Mouse (Mus musculus) forebrain, embryonic 16.5 days (tissue): ENCODE data around the gene Slc15a4. TPM values are rescaled to one million over a fixed set of nuclear protein-coding genes. Genes with fewer than 3 reads are reported as not detected.

Experiments used
- ATAC-seq: fragments of 200-750 bp; cut with Nextera tagmentation; 2 replicates; pipeline ENCODE4 v1.8.0; 2017; ENCODE audit warnings: mild to moderate bottlenecking, moderate library complexity
- H3K27ac ChIP-seq: fragments of 300-500 bp; sonication (generic); 2 replicates; pipeline ENCODE4 v1.5.1; 2014; ENCODE audit warnings: low read length, control low read depth
- H3K27me3 ChIP-seq: fragments of 300-500 bp; sonication (generic); replicated peaks from 2 replicates; pipeline ENCODE4 v1.6.1; 2014; ENCODE audit warnings: low read length; ENCODE audit not compliant: control insufficient read depth, insufficient read depth
- H3K36me3 ChIP-seq: fragments of 300-500 bp; sonication (generic); 2 replicates; pipeline ENCODE4 v1.6.1; 2014; ENCODE audit not compliant: control insufficient read depth, insufficient read depth
- H3K4me1 ChIP-seq: fragments of 300-500 bp; sonication (generic); replicated peaks from 2 replicates; pipeline ENCODE4 v1.6.1; 2014; ENCODE audit warnings: low read length; ENCODE audit not compliant: control insufficient read depth, insufficient read depth
- H3K4me2 ChIP-seq: fragments of 300-500 bp; sonication (generic); 2 replicates; pipeline ENCODE4 v1.6.1; 2014; ENCODE audit warnings: mild to moderate bottlenecking, low read length, control low read depth
- H3K4me3 ChIP-seq: fragments of 300-500 bp; sonication (generic); replicated peaks from 2 replicates; pipeline ENCODE4 v1.5.1; 2014; ENCODE audit warnings: mild to moderate bottlenecking, low read length, control low read depth
- H3K9ac ChIP-seq: fragments of 300-500 bp; sonication (generic); replicated peaks from 2 replicates; pipeline ENCODE4 v1.6.1; 2014; ENCODE audit warnings: low read depth, low read length, control low read depth
- H3K9me3 ChIP-seq: fragments of 300-500 bp; sonication (generic); 2 replicates; pipeline ENCODE4 v1.6.1; 2016; ENCODE audit warnings: low read length; ENCODE audit not compliant: control insufficient read depth
- WGBS: fragments of 180-500 bp; shearing (Covaris S2); extraction: QIAGEN DNeasy Blood & Tissue Kit; methylation state at CpG from one replicate; pipeline ENCODE4 v1.1.7; 2014; 5-methylcytosine and 5-hydroxymethylcytosine counted together
- polyA plus RNA-seq: library from polyadenylated mRNA; unstranded; fragments of >200 nt; fragmentation: Nextera tagmentation; extraction: Ambion mirVana; gene quantifications from 2 replicates; pipeline ENCODE4 v1.2.1, GENCODE M21; 2015

Slc15a4 gene
- polyA plus RNA-seq: 28.2 and 32.2 TPM in 2 replicates

- peak; percentile 77 for ATAC-seq
- under 1% methylated on average over 59 of the region's 62 CpGs for WGBS
Measured at GRCm38 (mm10) chr5:127632167-127633145, at the start of gene Slc15a4, which contains the start of gene Glt1d1. Gene Slc15a4 (minus strand): TSS chr5:127632897. Gene Glt1d1 (plus strand): TSS chr5:127632262.

DNA sequence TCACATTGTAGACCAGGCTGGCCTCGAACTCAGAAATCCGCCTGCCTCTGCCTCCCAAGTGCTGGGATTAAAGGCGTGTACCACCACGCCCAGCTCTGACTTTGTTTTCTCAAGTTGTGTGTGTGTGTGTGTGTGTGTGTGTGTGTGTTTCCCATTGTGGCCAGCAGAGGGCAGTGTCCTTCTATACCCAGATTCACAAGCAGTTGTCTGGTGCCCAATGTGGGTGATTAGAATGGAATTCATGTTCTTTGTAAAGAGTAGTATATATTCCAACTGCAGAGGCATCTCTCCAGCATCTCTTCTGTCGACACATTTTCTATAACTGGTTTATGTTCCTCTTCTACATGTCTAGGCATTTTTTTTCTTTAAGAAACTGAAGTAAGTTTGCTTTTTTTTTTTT lies 45.8 kb upstream of the Slc15a4 start:
- Histone ChIP-seq H3K9me3 (no peaks in the 10 kb centered on the region), H3K4me2 (no peak overlapping the region), H3K27ac (no peak overlapping the region), H3K36me3 (no peaks in the 10 kb centered on the region), H3K27me3 (no peaks in the 10 kb centered on the region), H3K9ac (no peak overlapping the region), H3K4me3 (no peak overlapping the region), H3K4me1 (no peaks in the 10 kb centered on the region)
- no peak for ATAC-seq
- WGBS: 98% methylated on average over 5 of the region's 5 CpGs

More at GRCm38 (mm10) chr5:127632167-127633145, at the start of gene Slc15a4, which contains the start of gene Glt1d1:
- H3K36me3 ChIP-seq: no peaks in the 10 kb centered on the region
- peak within 1 kb of the TSS; percentile 83 for H3K4me2 ChIP-seq
- H3K4me3 ChIP-seq: peak within 1 kb of the TSS; percentile 69
- no peak within 1 kb of the TSS for H3K27ac ChIP-seq
- H3K9ac ChIP-seq: peak within 1 kb of the TSS; percentile 74
- H3K4me1 ChIP-seq: peaks cover 8% of the 10 kb centered on the region
- no peaks in the 10 kb centered on the region for H3K9me3 ChIP-seq
- H3K27me3 ChIP-seq: no peaks in the 10 kb centered on the region

GRCm38 (mm10) chr5:127677561-127677960 lies 44.9 kb upstream of the Slc15a4 start:
- Histone ChIP-seq H3K4me3 (no peak overlapping the region), H3K36me3 (no peaks in the 10 kb centered on the region), H3K27ac (no peak overlapping the region), H3K9me3 (no peaks in the 10 kb centered on the region), H3K4me2 (no peak overlapping the region), H3K4me1 (no peaks in the 10 kb centered on the region), H3K27me3 (no peaks in the 10 kb centered on the region), H3K9ac (no peak overlapping the region)
- ATAC-seq: no peak
- 97% methylated on average over 2 of the region's 2 CpGs for WGBS

GRCm38 (mm10) chr5:127673913-127674312 lies 41.2 kb upstream of the Slc15a4 start:
- H3K9ac ChIP-seq: no peak overlapping the region
- no peak overlapping the region for H3K4me3 ChIP-seq
- H3K9me3 ChIP-seq: no peaks in the 10 kb centered on the region
- H3K4me1 ChIP-seq: no peaks in the 10 kb centered on the region
- ATAC-seq: no peak
- no peak overlapping the region for H3K4me2 ChIP-seq
- H3K36me3 ChIP-seq: no peaks in the 10 kb centered on the region
- H3K27me3 ChIP-seq: no peaks in the 10 kb centered on the region
- WGBS: 93% methylated on average over 8 of the region's 8 CpGs
- no peak overlapping the region for H3K27ac ChIP-seq

DNA sequence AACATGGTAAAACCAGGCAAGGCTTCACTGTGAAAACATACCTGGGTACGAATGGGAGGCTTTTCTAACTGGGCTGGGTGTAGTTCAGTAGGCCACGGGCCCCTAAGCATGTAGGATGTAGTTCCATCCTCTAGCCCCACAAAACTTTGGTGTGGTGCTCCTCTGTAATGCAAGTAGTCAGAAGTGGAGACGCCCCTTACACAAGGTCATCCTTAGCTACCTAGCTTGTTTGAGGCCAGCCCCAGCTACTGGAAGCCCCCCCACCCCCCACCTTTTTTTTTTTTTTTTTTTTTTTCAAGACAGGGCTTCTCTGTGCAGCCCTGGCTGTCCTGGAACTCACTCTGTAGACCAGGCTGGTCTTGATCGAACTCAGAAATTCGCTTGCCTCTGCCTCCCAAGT lies 28.3 kb upstream of the Slc15a4 start:
- Histone ChIP-seq H3K27ac (no peak overlapping the region), H3K9ac (no peak overlapping the region), H3K4me2 (no peak overlapping the region), H3K9me3 (peaks cover 3% of the 10 kb centered on the region; the same call in 1 of the 2 replicates), H3K4me3 (no peak overlapping the region), H3K36me3 (peaks cover 4% of the 10 kb centered on the region), H3K27me3 (no peaks in the 10 kb centered on the region), H3K4me1 (no peaks in the 10 kb centered on the region)
- ATAC-seq: no peak
- 89% methylated on average over 5 of the region's 5 CpGs for WGBS

- Histone ChIP-seq H3K27me3 (no peaks in the 10 kb centered on the region), H3K4me3 (no peak overlapping the region), H3K9me3 (peaks cover 3% of the 10 kb centered on the region; the same call in 1 of the 2 replicates), H3K27ac (no peak overlapping the region), H3K36me3 (peaks cover 4% of the 10 kb centered on the region), H3K4me2 (no peak overlapping the region), H3K4me1 (no peaks in the 10 kb centered on the region), H3K9ac (no peak overlapping the region)
- WGBS: 53% methylated on average over 5 of the region's 5 CpGs
- no peak for ATAC-seq
Measured at GRCm38 (mm10) chr5:127660267-127660666, 27.6 kb upstream of the Slc15a4 start.

DNA sequence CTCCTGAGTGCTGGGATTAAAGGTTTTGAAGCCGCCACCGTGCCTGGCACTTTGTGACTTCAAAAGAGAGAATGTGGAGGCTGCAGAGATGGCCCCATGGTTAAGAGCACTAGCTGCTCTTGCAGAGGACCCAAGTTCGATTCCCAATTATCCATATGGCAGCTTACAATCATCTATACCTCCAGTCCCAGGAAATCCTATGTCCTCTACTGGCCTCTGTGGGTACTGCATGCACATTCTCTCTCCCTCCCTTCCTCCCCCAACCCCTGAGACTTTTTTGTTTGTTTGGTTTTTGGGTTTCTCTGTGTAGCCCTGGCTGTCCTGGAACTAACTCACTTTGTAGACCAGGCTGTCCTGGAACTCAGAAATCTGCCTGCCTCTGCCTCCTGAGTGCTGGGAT lies 26.6 kb upstream of the Slc15a4 start:
- H3K4me1 ChIP-seq: no peaks in the 10 kb centered on the region
- peaks cover 3% of the 10 kb centered on the region; the same call in 1 of the 2 replicates for H3K9me3 ChIP-seq
- no peak overlapping the region for H3K4me3 ChIP-seq
- peaks cover 4% of the 10 kb centered on the region for H3K36me3 ChIP-seq
- no peak overlapping the region for H3K4me2 ChIP-seq
- no peaks in the 10 kb centered on the region for H3K27me3 ChIP-seq
- no peak overlapping the region for H3K9ac ChIP-seq
- no peak overlapping the region for H3K27ac ChIP-seq
- no peak for ATAC-seq
- 91% methylated on average over 3 of the region's 3 CpGs for WGBS

DNA sequence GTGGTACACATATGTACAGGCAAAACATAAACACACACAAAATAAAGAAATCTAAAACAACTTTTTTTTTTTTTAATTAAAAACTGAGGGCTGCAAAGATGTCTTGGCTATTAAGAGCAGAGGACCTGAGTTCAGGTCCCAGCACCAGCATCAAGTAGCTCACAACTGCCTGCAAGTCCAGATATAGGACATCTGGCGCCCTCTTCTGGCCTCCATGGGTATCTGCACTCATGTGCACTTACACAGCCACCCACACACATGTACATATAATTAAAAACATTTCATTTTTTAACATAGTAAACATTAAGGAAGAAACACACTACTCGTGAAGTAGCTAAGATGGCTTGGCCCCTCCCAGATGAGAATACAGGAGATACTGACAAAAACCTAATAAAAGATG lies 25.6 kb upstream of the Slc15a4 start:
- Histone ChIP-seq H3K4me2 (no peak overlapping the region), H3K4me1 (no peaks in the 10 kb centered on the region), H3K4me3 (no peak overlapping the region), H3K27me3 (no peaks in the 10 kb centered on the region), H3K9ac (no peak overlapping the region), H3K36me3 (peaks cover 4% of the 10 kb centered on the region), H3K27ac (no peak overlapping the region), H3K9me3 (peaks cover 3% of the 10 kb centered on the region; the same call in 1 of the 2 replicates)
- ATAC-seq: no peak
- WGBS: 94% methylated on average over 2 of the region's 2 CpGs

GRCm38 (mm10) chr5:127649077-127649476 lies 16.4 kb upstream of the Slc15a4 start:
- 0 out of 2 replicates have a peak, but pooled peaks cover 5% of the 10 kb centered on the region for H3K36me3 ChIP-seq
- no peaks in the 10 kb centered on the region for H3K27me3 ChIP-seq
- H3K4me1 ChIP-seq: no peaks in the 10 kb centered on the region
- H3K9ac ChIP-seq: no peak overlapping the region
- H3K9me3 ChIP-seq: no peaks in the 10 kb centered on the region
- no peak overlapping the region for H3K4me2 ChIP-seq
- H3K4me3 ChIP-seq: no peak overlapping the region
- no peak overlapping the region for H3K27ac ChIP-seq
- ATAC-seq: no peak
